Mouse (Mus musculus) stomach, embryonic 14.5 days (tissue): ENCODE results near the gene Smyd4. TPM values are rescaled to one million over a fixed set of nuclear protein-coding genes. Genes with fewer than 3 reads are reported as not detected.

ENCODE experiments used
- ATAC-seq: fragments of 200-750 bp; cut with Nextera tagmentation; 2 replicates; pipeline ENCODE4 v1.8.0; 2017; ENCODE audit warnings: low read depth, moderate TSS enrichment; ENCODE audit not compliant: insufficient number of reproducible peaks, insufficient read depth, low FRiP score
- H3K27ac ChIP-seq: fragments of 300-500 bp; sonication (generic); 2 replicates; pipeline ENCODE4 v1.5.1; 2014; ENCODE audit warnings: mild to moderate bottlenecking, low read length, moderate library complexity, mixed read lengths
- H3K27me3 ChIP-seq: fragments of 300-500 bp; sonication (generic); 2 replicates; pipeline ENCODE4 v1.6.1; 2014; ENCODE audit warnings: low read length, control low read depth, mixed read lengths; ENCODE audit not compliant: control insufficient read depth, insufficient read depth
- H3K36me3 ChIP-seq: fragments of 300-500 bp; sonication (generic); 2 replicates; pipeline ENCODE4 v1.6.1; 2014; ENCODE audit warnings: mild to moderate bottlenecking, control low read depth, low read length, moderate library complexity, mixed read lengths; ENCODE audit not compliant: control insufficient read depth, insufficient read depth
- H3K4me1 ChIP-seq: fragments of 300-500 bp; sonication (generic); 2 replicates; pipeline ENCODE4 v1.6.1; 2014; ENCODE audit warnings: low read length, control low read depth, mixed read lengths; ENCODE audit not compliant: control insufficient read depth, insufficient read depth
- H3K4me2 ChIP-seq: fragments of 300-500 bp; sonication (generic); replicated peaks from 2 replicates; pipeline ENCODE4 v1.6.1; 2014; ENCODE audit warnings: low read depth, low read length, control low read depth
- H3K4me3 ChIP-seq: fragments of 300-500 bp; sonication (generic); 2 replicates; pipeline ENCODE4 v1.5.1; 2014; ENCODE audit warnings: low read depth, low read length, control low read depth
- H3K9ac ChIP-seq: fragments of 300-500 bp; sonication (generic); replicated peaks from 2 replicates; pipeline ENCODE4 v1.6.1; 2014; ENCODE audit warnings: low read depth, mild to moderate bottlenecking, control low read depth, low read length, moderate library complexity, mixed read lengths
- H3K9me3 ChIP-seq: fragments of 300-500 bp; sonication (generic); 2 replicates; pipeline ENCODE4 v1.6.1; 2016; ENCODE audit warnings: low read depth, low read length, control low read depth; ENCODE audit not compliant: control insufficient read depth
- WGBS: fragments of 180-500 bp; shearing (Covaris S2); extraction: QIAGEN DNeasy Blood & Tissue Kit; methylation state at CpG from one replicate; pipeline ENCODE4 v1.1.7; 2014; 5-methylcytosine and 5-hydroxymethylcytosine counted together
- polyA plus RNA-seq: library from polyadenylated mRNA; unstranded; fragments of >200 nt; fragmentation: Nextera tagmentation; extraction: Ambion mirVana; gene quantifications from 2 replicates; pipeline ENCODE4 v1.2.1, GENCODE M21; 2014

Gene Smyd4
- polyA plus RNA-seq, 1 experiment from 2014 or later: 12.6 TPM

- no peak for ATAC-seq
- H3K27me3 ChIP-seq: no peaks in the 10 kb centered on the region
- H3K4me1 ChIP-seq: 0 out of 2 replicates have a peak, but pooled peaks cover 5% of the 10 kb centered on the region
- H3K9me3 ChIP-seq: no peaks in the 10 kb centered on the region
- no peak overlapping the region for H3K9ac ChIP-seq
- no peak overlapping the region for H3K27ac ChIP-seq
- whole genome bisulfite sequencing: 92% methylated on average over 14 of the region's 14 CpGs
- H3K36me3 ChIP-seq: peaks cover 39% of the 10 kb centered on the region; the same call in 1 of the 2 replicates
- no peak overlapping the region for H3K4me3 ChIP-seq
- no peak overlapping the region for H3K4me2 ChIP-seq
Measured at GRCm38 (mm10) chr11:75340076-75340475, 8.2 kb upstream of the Smyd4 start.

- 84% methylated on average over 12 of the region's 12 CpGs for WGBS
- ATAC-seq: no peak
- Histone ChIP-seq H3K4me3 (no peak overlapping the region), H3K27ac (no peak overlapping the region), H3K9me3 (no peaks in the 10 kb centered on the region), H3K36me3 (peaks cover 36% of the 10 kb centered on the region; the same call in 1 of the 2 replicates), H3K9ac (no peak overlapping the region), H3K4me2 (no peak overlapping the region), H3K27me3 (no peaks in the 10 kb centered on the region), H3K4me1 (0 out of 2 replicates have a peak, but pooled peaks cover 5% of the 10 kb centered on the region)
Measured at GRCm38 (mm10) chr11:75340698-75341345, 7.4 kb upstream of the Smyd4 start.

GRCm38 (mm10) chr11:75343096-75343495 lies 5.1 kb upstream of the Smyd4 start:
- Histone ChIP-seq H3K27ac (peak overlapping the region; percentile 39; the same call in 1 of the 2 replicates), H3K4me2 (no peak overlapping the region), H3K27me3 (no peaks in the 10 kb centered on the region), H3K36me3 (peaks cover 19% of the 10 kb centered on the region; the same call in 1 of the 2 replicates), H3K9me3 (no peaks in the 10 kb centered on the region), H3K9ac (no peak overlapping the region), H3K4me1 (peaks cover 15% of the 10 kb centered on the region; the same call in 1 of the 2 replicates), H3K4me3 (no peak overlapping the region)
- 95% methylated on average over 2 of the region's 2 CpGs for WGBS
- ATAC-seq: no peak

- WGBS: 61% methylated on average over 2 of the region's 2 CpGs
- no peak overlapping the region for H3K4me3 ChIP-seq
- H3K4me1 ChIP-seq: peaks cover 15% of the 10 kb centered on the region; the same call in 1 of the 2 replicates
- peaks cover 16% of the 10 kb centered on the region; the same call in 1 of the 2 replicates for H3K36me3 ChIP-seq
- no peak overlapping the region for H3K4me2 ChIP-seq
- no peak for ATAC-seq
- H3K9me3 ChIP-seq: no peaks in the 10 kb centered on the region
- no peak overlapping the region for H3K9ac ChIP-seq
- H3K27ac ChIP-seq: no peak overlapping the region
- H3K27me3 ChIP-seq: no peaks in the 10 kb centered on the region
Measured at GRCm38 (mm10) chr11:75344163-75344562, 4.1 kb upstream of the Smyd4 start.

GRCm38 (mm10) chr11:75344716-75345115 lies 3.5 kb upstream of the Smyd4 start:
- Histone ChIP-seq H3K36me3 (peaks cover 13% of the 10 kb centered on the region; the same call in 1 of the 2 replicates), H3K27me3 (no peaks in the 10 kb centered on the region), H3K4me3 (no peak overlapping the region), H3K4me2 (no peak overlapping the region), H3K4me1 (peaks cover 15% of the 10 kb centered on the region; the same call in 1 of the 2 replicates), H3K9ac (no peak overlapping the region), H3K9me3 (no peaks in the 10 kb centered on the region), H3K27ac (no peak overlapping the region)
- no peak for ATAC-seq
- 91% methylated on average over 5 of the region's 5 CpGs for WGBS

- H3K4me3 ChIP-seq: peak overlapping the region; percentile 9; the same call in 1 of the 2 replicates
- peak overlapping the region; percentile 83 for H3K4me2 ChIP-seq
- H3K9ac ChIP-seq: 0 out of 2 replicates have a peak overlapping the region, but pooled peaks have one; percentile 21
- H3K27me3 ChIP-seq: no peaks in the 10 kb centered on the region
- WGBS: 49% methylated on average over 3 of the region's 4 CpGs
- peaks cover 15% of the 10 kb centered on the region; the same call in 1 of the 2 replicates for H3K4me1 ChIP-seq
- no peaks in the 10 kb centered on the region; the same call in 1 of the 2 replicates for H3K36me3 ChIP-seq
- no peak overlapping the region for H3K27ac ChIP-seq
- no peak for ATAC-seq
- H3K9me3 ChIP-seq: no peaks in the 10 kb centered on the region
Measured at GRCm38 (mm10) chr11:75346556-75347187, 1.6 kb upstream of the Smyd4 start.

- peak overlapping the region; percentile 83 for H3K4me2 ChIP-seq
- no peaks in the 10 kb centered on the region for H3K36me3 ChIP-seq
- H3K9ac ChIP-seq: peak overlapping the region; percentile 76
- H3K4me1 ChIP-seq: peaks cover 15% of the 10 kb centered on the region; the same call in 1 of the 2 replicates
- H3K9me3 ChIP-seq: no peaks in the 10 kb centered on the region
- H3K4me3 ChIP-seq: peak overlapping the region; percentile 86
- H3K27ac ChIP-seq: no peak overlapping the region
- WGBS: 37% methylated on average over 10 of the region's 10 CpGs
- H3K27me3 ChIP-seq: no peaks in the 10 kb centered on the region
- ATAC-seq: no peak
Measured at GRCm38 (mm10) chr11:75347188-75347585, 1.0 kb upstream of the Smyd4 start.

GRCm38 (mm10) chr11:75347596-75347995 lies 637 bp upstream of the Smyd4 start:
- ATAC-seq: no peak
- Histone ChIP-seq H3K9me3 (no peaks in the 10 kb centered on the region), H3K27ac (peak overlapping the region; percentile 49; the same call in 1 of the 2 replicates), H3K36me3 (no peaks in the 10 kb centered on the region), H3K4me2 (peak overlapping the region; percentile 83), H3K27me3 (no peaks in the 10 kb centered on the region), H3K4me1 (peaks cover 15% of the 10 kb centered on the region; the same call in 1 of the 2 replicates), H3K4me3 (peak overlapping the region; percentile 86), H3K9ac (peak overlapping the region; percentile 76)
- under 1% methylated on average over 10 of the region's 10 CpGs for WGBS
